ENCODE assay signal across 8 mouse cellular contexts in the genomic region with DNA sequence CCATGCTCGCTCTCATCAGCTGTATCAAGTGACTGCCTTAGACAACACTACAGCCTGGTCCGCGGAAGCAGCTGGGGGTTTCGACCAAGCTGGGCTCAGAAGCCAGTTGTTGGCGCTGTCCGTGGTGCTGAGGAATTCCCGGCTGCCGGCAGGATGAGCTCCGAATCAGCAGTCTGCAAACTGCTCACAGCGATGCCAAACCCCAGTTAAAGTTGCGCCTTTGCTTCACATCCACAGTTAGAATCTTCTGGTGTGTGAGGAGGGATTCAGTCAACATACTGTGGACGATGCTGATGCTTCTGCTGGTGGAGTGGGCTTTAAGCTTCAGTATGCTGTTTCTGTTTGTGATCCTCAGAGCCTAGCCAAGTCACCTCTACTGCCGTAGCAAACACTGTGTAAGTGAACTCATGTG. TPM values are rescaled to one million over a fixed set of nuclear protein-coding genes. Genes with fewer than 3 reads are reported as not detected.
DNase-seq lines count a peak whose midpoint lies in the region; ATAC-seq and TF ChIP-seq lines count a peak whose summit lies in the region.

Gene Vwc2l, plus strand, starts transcription at position 61 of the 412 bp plus-strand sequence.

- peak within 1 kb of the TSS; percentile 53 for H3K9ac ChIP-seq in forebrain, postnatal 0 days
- peak within 1 kb of the TSS; percentile 56; the same call in 1 of the 2 replicates for H3K9ac ChIP-seq in midbrain, postnatal 0 days (replicated peaks; ENCODE audit: low read length, poor library complexity, severe bottlenecking)

- H3K27ac ChIP-seq in forebrain, postnatal 0 days (ENCODE audit: low read depth, low read length): peak within 1 kb of the TSS; percentile 45; the same call in 1 of the 2 replicates
- H3K27ac ChIP-seq in midbrain, postnatal 0 days (ENCODE audit: low read depth, low read length): peak within 1 kb of the TSS; percentile 63

- intact Hi-C loops in left cerebral cortex, postnatal 14 days (cut with DNase I): no loop called here

- no peaks in the 10 kb centered on the region for H3K27me3 ChIP-seq in forebrain, postnatal 0 days (ENCODE audit: insufficient read depth, low read length)
- no peaks in the 10 kb centered on the region for H3K27me3 ChIP-seq in midbrain, postnatal 0 days (ENCODE audit: insufficient read depth, low read length)

- peak; percentile 30; the same call in 1 of the 2 replicates for TF ChIP-seq CTCF in forebrain, postnatal 0 days (IDR thresholded peaks at IDR 0.05; ENCODE audit: low read depth)
- peak; percentile 40 for TF ChIP-seq CTCF in midbrain, postnatal 0 days (IDR thresholded peaks at IDR 0.05)

- H3K4me2 ChIP-seq in forebrain, postnatal 0 days (ENCODE audit: low read depth): peak within 1 kb of the TSS; percentile 61
- peak within 1 kb of the TSS; percentile 65 for H3K4me2 ChIP-seq in midbrain, postnatal 0 days (ENCODE audit: low read depth, low read length, poor library complexity, severe bottlenecking)

- DNase-seq in cerebellum, postnatal 10 days: peak; percentile 52 to 67
- no peak for DNase-seq in cerebellum, adult 9-10 months
- DNase-seq in brain, adult 2 months (ENCODE audit: low read depth, low spot score): peak; percentile 75
- peak; percentile 73 for DNase-seq in forebrain, postnatal 0 days
- peak; percentile 50 for DNase-seq in kidney, adult 18-20 months
- peak; percentile 60 to 62 for DNase-seq in left cerebral cortex, postnatal 14 days (ENCODE audit: low spot score in 2 of 2)
- peak; percentile 79 for DNase-seq in midbrain, postnatal 0 days (ENCODE audit: low spot score)
- DNase-seq in thymus, postnatal 0 days (ENCODE audit: low spot score): peak; percentile 4

- no peaks in the 10 kb centered on the region for H3K9me3 ChIP-seq in forebrain, postnatal 0 days (ENCODE audit: low read length)
- no peaks in the 10 kb centered on the region for H3K9me3 ChIP-seq in midbrain, postnatal 0 days (ENCODE audit: low read length)

- 3% methylated on average over 13 of the region's 13 CpGs for WGBS in forebrain, postnatal 0 days
- WGBS in midbrain, postnatal 0 days: 4% methylated on average over 13 of the region's 13 CpGs

- peak; percentile 83 for ATAC-seq in forebrain, postnatal 0 days
- peak; percentile 49; the same call in 1 of the 2 replicates for ATAC-seq in midbrain, postnatal 0 days (ENCODE audit: low FRiP score)

- H3K36me3 ChIP-seq in forebrain, postnatal 0 days (ENCODE audit: insufficient read depth): no peaks in the 10 kb centered on the region
- H3K36me3 ChIP-seq in midbrain, postnatal 0 days (ENCODE audit: insufficient read depth, low read length): no peaks in the 10 kb centered on the region

- H3K4me3 ChIP-seq in forebrain, postnatal 0 days (ENCODE audit: low read depth, low read length): peak within 1 kb of the TSS; percentile 44
- H3K4me3 ChIP-seq in midbrain, postnatal 0 days (ENCODE audit: low read depth, low read length): peak within 1 kb of the TSS; percentile 48

- H3K4me1 ChIP-seq in forebrain, postnatal 0 days (ENCODE audit: insufficient read depth): no peaks in the 10 kb centered on the region
- H3K4me1 ChIP-seq in midbrain, postnatal 0 days (ENCODE audit: insufficient read depth, low read length): no peaks in the 10 kb centered on the region

RNA-seq across cellular contexts. Expression of gene Vwc2l, which starts in this region (rescaled TPM):
- 14.2 and 17.4 TPM in 2 replicates for total RNA-seq in forebrain, postnatal 0 days (2014; rRNA removed)
- polyA plus RNA-seq in forebrain, postnatal 0 days (2015; fragmentation: Nextera tagmentation; extraction: Ambion mirVana): 4.1 and 6.0 TPM in 2 replicates
- 10 to 100 TPM; 11.4 to 16.1 TPM for total RNA-seq in left cerebral cortex, postnatal 14 days (2021)
- 24.9 and 27.7 TPM in 2 replicates for total RNA-seq in midbrain, postnatal 0 days (2014; rRNA removed)
- polyA plus RNA-seq in midbrain, postnatal 0 days (2015; fragmentation: Nextera tagmentation; extraction: Ambion mirVana): 9.3 and 10.1 TPM in 2 replicates
- 0.07 TPM in 1 of 2 replicates, not detected in the other for polyA plus RNA-seq in thymus, postnatal 0 days (2015; fragmentation: Nextera tagmentation; extraction: Ambion mirVana)

Comparison
In these comparisons a context has a peak if more than half of its experiments do, and no peak if none do; other contexts are left out.
1. Peak in DNase-seq in thymus, postnatal 0 days; RNA of the gene not detected or under 1 TPM.